Mouse (Mus musculus): ENCODE data around the gene Fam208b. TPM values are rescaled to one million over a fixed set of nuclear protein-coding genes. Genes with fewer than 3 reads are reported as not detected.
"Not testable (repeated sequence)": the region's sequence is repeated elsewhere in the genome, so short reads cannot be mapped to it uniquely, and the experiment has no call there.

The Fam208b gene
- polyA plus RNA-seq, 1 experiment from 2014 or later, result 5.7 TPM

DNA sequence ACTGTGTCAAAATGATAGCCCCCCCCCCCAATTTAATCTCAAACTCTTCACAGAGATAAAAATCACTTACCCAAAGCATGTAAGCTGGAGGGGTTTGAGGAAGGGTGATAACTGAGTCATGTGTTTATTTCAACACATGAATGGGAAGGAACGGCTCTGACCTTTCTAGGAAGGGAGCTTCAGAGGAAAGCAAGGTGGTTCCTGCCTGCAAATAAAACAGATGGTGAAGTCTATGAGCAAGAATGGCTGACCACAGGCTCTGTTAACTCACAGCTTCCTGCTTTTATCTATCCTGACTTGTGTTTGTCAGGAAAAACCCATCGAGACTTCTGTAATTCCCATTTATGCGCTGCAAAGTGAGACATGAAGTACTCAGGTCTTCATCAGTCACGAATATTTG lies 91.6 kb downstream of the Fam208b start:
- not testable (repeated sequence) for H3K4me3 ChIP-seq (ENCODE audit: inconsistent target); H3K27ac ChIP-seq; H3K79me2 ChIP-seq (ENCODE audit: inconsistent target); H3K36me3 ChIP-seq (ENCODE audit: inconsistent target)
- WGBS (ENCODE audit: missing documents), result 0% methylated on average over 1 of the region's 4 CpGs

Other genes with a start within 250 kb of the Fam208b start
- 687 to 803 TPM (median 741 TPM) in 3 replicates for gene Gdi2, start 73.0 kb downstream of the Fam208b start, polyA plus RNA-seq (2018)
- 5.1 to 11.6 TPM (median 7.3 TPM) in 3 replicates for gene Asb13, start 22.9 kb upstream of the Fam208b start, polyA plus RNA-seq (2018)
- not detected in 3 replicates for gene Calml3, start 193.2 kb upstream of the Fam208b start, polyA plus RNA-seq (2018)
- not detected in 3 replicates for gene Calm4, start 226.6 kb upstream of the Fam208b start, polyA plus RNA-seq (2018)
- not detected in 3 replicates for gene Calm5, start 243.1 kb upstream of the Fam208b start, polyA plus RNA-seq (2018)